Mouse (Mus musculus): ENCODE results near the gene Naxe. TPM values are rescaled to one million over a fixed set of nuclear protein-coding genes. Genes with fewer than 3 reads are reported as not detected.
A peak's percentile ranks its signal among the peaks of the same experiment; 100 is the strongest.

Gene Naxe
- total RNA-seq, 1 experiment from 2014 or later = 15.7 TPM

- no peak for ATAC-seq (replicated peaks; ENCODE audit: insufficient number of reproducible peaks, low FRiP score, low TSS enrichment, poor library complexity, severe bottlenecking)
These were observed 15.3 kb upstream of the Naxe start for GRCm38 (mm10) chr3:88073631-88074030.

GRCm38 (mm10) chr3:88071783-88072182 is 13.5 kb upstream of the Naxe start:
- peak; percentile 88 for ATAC-seq (replicated peaks; ENCODE audit: insufficient number of reproducible peaks, low FRiP score, low TSS enrichment, poor library complexity, severe bottlenecking)

- no peak for ATAC-seq (replicated peaks; ENCODE audit: insufficient number of reproducible peaks, low FRiP score, low TSS enrichment, poor library complexity, severe bottlenecking)
These were observed 10.1 kb upstream of the Naxe start for GRCm38 (mm10) chr3:88068386-88068785.

GRCm38 (mm10) chr3:88057030-88057429 is 1.3 kb downstream of the Naxe start:
- no peak for ATAC-seq (replicated peaks; ENCODE audit: insufficient number of reproducible peaks, low FRiP score, low TSS enrichment, poor library complexity, severe bottlenecking)

GRCm38 (mm10) chr3:88049532-88049931 is 8.8 kb downstream of the Naxe start:
- ATAC-seq (replicated peaks; ENCODE audit: insufficient number of reproducible peaks, low FRiP score, low TSS enrichment, poor library complexity, severe bottlenecking) = no peak

- ATAC-seq (replicated peaks; ENCODE audit: insufficient number of reproducible peaks, low FRiP score, low TSS enrichment, poor library complexity, severe bottlenecking) = peak; percentile 100
These were observed 15.5 kb downstream of the Naxe start, which contains the start of gene Gpatch4 for GRCm38 (mm10) chr3:88042661-88043421. Gpatch4 (plus strand) TSS chr3:88043108.

- peak; percentile 69 for ATAC-seq (replicated peaks; ENCODE audit: insufficient number of reproducible peaks, low FRiP score, low TSS enrichment, poor library complexity, severe bottlenecking)
These were observed 22.6 kb downstream of the Naxe start for GRCm38 (mm10) chr3:88035561-88036293.

GRCm38 (mm10) chr3:88033506-88033905 is 24.8 kb downstream of the Naxe start:
- ATAC-seq (replicated peaks; ENCODE audit: insufficient number of reproducible peaks, low FRiP score, low TSS enrichment, poor library complexity, severe bottlenecking) = no peak

GRCm38 (mm10) chr3:88030608-88031395 is 27.5 kb downstream of the Naxe start:
- ATAC-seq (replicated peaks; ENCODE audit: insufficient number of reproducible peaks, low FRiP score, low TSS enrichment, poor library complexity, severe bottlenecking) = no peak

- no peak for ATAC-seq (replicated peaks; ENCODE audit: insufficient number of reproducible peaks, low FRiP score, low TSS enrichment, poor library complexity, severe bottlenecking)
These were observed 30.7 kb downstream of the Naxe start, which contains the start of gene Hapln2 for GRCm38 (mm10) chr3:88027434-88028186. Hapln2 (minus strand) TSS chr3:88027583.

GRCm38 (mm10) chr3:88026823-88027222 is 31.5 kb downstream of the Naxe start:
- ATAC-seq (replicated peaks; ENCODE audit: insufficient number of reproducible peaks, low FRiP score, low TSS enrichment, poor library complexity, severe bottlenecking) = no peak

- no peak for ATAC-seq (replicated peaks; ENCODE audit: insufficient number of reproducible peaks, low FRiP score, low TSS enrichment, poor library complexity, severe bottlenecking)
These were observed 34.9 kb downstream of the Naxe start for GRCm38 (mm10) chr3:88023192-88024074.

- peak; percentile 78 for ATAC-seq (replicated peaks; ENCODE audit: insufficient number of reproducible peaks, low FRiP score, low TSS enrichment, poor library complexity, severe bottlenecking)
These were observed 35.7 kb downstream of the Naxe start for GRCm38 (mm10) chr3:88022322-88023191.

GRCm38 (mm10) chr3:88010634-88011265 is 47.5 kb downstream of the Naxe start:
- no peak for ATAC-seq (replicated peaks; ENCODE audit: insufficient number of reproducible peaks, low FRiP score, low TSS enrichment, poor library complexity, severe bottlenecking)
